Comparison of ENCODE assay signal across 8 mouse cellular contexts in the genomic region with DNA sequence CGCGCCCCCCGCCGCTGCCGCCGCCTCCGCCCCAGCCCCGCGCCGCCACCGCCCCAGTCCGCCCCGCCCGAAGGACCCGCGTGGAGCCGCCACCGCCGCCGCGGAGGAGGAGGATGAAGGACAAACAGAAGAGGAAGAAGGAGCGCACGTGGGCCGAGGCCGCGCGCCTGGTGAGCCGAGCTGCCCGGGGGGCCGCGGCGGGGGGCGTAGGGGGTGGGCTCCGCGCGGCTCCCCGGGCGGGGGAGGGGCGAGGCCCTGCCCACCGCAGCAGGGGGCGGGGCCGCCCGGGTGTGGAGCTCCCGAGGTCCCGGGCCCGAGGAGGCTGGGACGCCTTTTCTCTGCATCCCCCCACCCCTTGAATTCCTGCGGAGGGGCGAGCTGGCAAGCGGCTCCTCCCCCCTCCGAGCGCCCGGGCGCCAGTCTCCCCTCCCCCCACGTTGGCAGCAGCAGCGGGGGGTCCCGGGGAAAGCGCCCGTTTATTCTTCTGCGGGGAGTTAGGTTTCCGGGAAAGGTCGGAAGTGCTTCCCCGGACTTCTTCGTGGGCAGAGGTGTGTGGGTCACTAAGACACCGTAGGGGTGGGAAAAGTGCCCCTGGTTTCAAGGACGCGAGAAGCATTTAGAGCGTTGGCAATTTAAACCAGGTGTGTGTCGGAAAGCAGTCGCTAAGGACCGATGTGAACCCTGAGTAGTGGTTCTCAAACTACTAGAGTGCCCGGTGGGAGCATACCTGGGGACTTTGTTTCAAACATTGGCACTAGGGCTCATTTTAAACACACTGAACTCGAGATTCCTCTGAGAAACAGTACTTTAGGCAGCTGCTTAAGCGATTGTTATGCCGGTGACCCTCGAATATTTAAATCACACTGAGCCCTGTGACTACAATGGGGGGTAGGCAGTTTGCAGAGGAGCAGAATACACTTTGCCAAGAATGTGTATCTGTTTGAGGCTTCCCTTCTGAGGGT. TPM values are rescaled to one million over a fixed set of nuclear protein-coding genes. Genes with fewer than 3 reads are reported as not detected.
DNase-seq lines count a peak whose midpoint lies in the region; ATAC-seq and TF ChIP-seq lines count a peak whose summit lies in the region.

No protein-coding gene starts in this region.

- H3K9ac ChIP-seq in hindbrain, embryonic 13.5 days, result peak overlapping the region; percentile 95

- H3K27me3 ChIP-seq in Patski, result no peaks in the 10 kb centered on the region
- no peaks in the 10 kb centered on the region for H3K27me3 ChIP-seq in hindbrain, embryonic 13.5 days
- no peaks in the 10 kb centered on the region for H3K27me3 ChIP-seq in limb, embryonic 10.5 days (ENCODE audit: low read depth, poor library complexity, severe bottlenecking)
- H3K27me3 ChIP-seq in midbrain, embryonic 10.5 days (ENCODE audit: low read depth, poor library complexity, severe bottlenecking), result no peaks in the 10 kb centered on the region
- no peaks in the 10 kb centered on the region for H3K27me3 ChIP-seq in small intestine, adult 2 months (ENCODE audit: control insufficient read depth, insufficient read depth, low read length)

- under 1% methylated on average over 32 of the region's 76 CpGs for WGBS in hindbrain, embryonic 13.5 days
- under 1% methylated on average over 60 of the region's 76 CpGs for WGBS in limb, embryonic 10.5 days
- under 1% methylated on average over 68 of the region's 76 CpGs for WGBS in midbrain, embryonic 10.5 days
- under 1% methylated on average over 53 of the region's 76 CpGs for WGBS in small intestine, adult 2 months

- DNase-seq in Patski (ENCODE audit: low read depth, low spot score), result peak; percentile 22
- DNase-seq in cerebellum, adult 11-12 months, result peak; percentile 72
- peak; percentile 84 for DNase-seq in forelimb bud, embryonic 11.5 days (ENCODE audit: low read depth, low spot score)
- peak; percentile 91 for DNase-seq in limb, embryonic 10.5 days (ENCODE audit: low spot score)
- peak; percentile 84 for DNase-seq in midbrain, embryonic 10.5 days (ENCODE audit: low spot score)

- peak overlapping the region; percentile 83 for H3K4me2 ChIP-seq in hindbrain, embryonic 13.5 days

- CTCF ChIA-PET in Patski (lab: Charles Lee), result interaction anchor here (1.4 kb wide), 1 partner anchor 49 kb away, joined by 4 read pairs; no protein-coding TSS in a partner anchor

- no peak for TF ChIP-seq CTCF in Patski (IDR thresholded peaks at IDR 0.05)
- no peak for TF ChIP-seq CTCF in small intestine, adult 2 months (IDR thresholded peaks at IDR 0.05; ENCODE audit: extremely low read depth, insufficient read length, insufficient replicate concordance, low read depth, low read length)

- H3K9me3 ChIP-seq in hindbrain, embryonic 13.5 days, result no peaks in the 10 kb centered on the region
- H3K9me3 ChIP-seq in limb, embryonic 10.5 days (replicated peaks), result no peaks in the 10 kb centered on the region
- no peaks in the 10 kb centered on the region for H3K9me3 ChIP-seq in midbrain, embryonic 10.5 days (replicated peaks)

- POLR2A ChIA-PET in Patski (lab: Charles Lee), result interaction anchor here (0.5 to 2.2 kb wide), 6 partner anchors 45 to 1379 kb away, joined by 3 to 7 read pairs (median 3); no protein-coding TSS in a partner anchor

- no peak for TF ChIP-seq POLR2A in small intestine, adult 2 months (IDR thresholded peaks at IDR 0.05; ENCODE audit: low read depth, low read length)

- peak overlapping the region; percentile 98 for H3K27ac ChIP-seq in hindbrain, embryonic 13.5 days
- peak overlapping the region; percentile 100 for H3K27ac ChIP-seq in limb, embryonic 10.5 days
- peak overlapping the region; percentile 99 for H3K27ac ChIP-seq in midbrain, embryonic 10.5 days (replicated peaks)
- H3K27ac ChIP-seq in small intestine, adult 2 months (ENCODE audit: insufficient read depth, low read depth, low read length), result peak overlapping the region; percentile 93

- peaks cover 49% of the 10 kb centered on the region for H3K4me1 ChIP-seq in hindbrain, embryonic 13.5 days (replicated peaks)
- H3K4me1 ChIP-seq in limb, embryonic 10.5 days, result peaks cover 39% of the 10 kb centered on the region
- H3K4me1 ChIP-seq in midbrain, embryonic 10.5 days, result peaks cover 44% of the 10 kb centered on the region
- H3K4me1 ChIP-seq in small intestine, adult 2 months (ENCODE audit: control insufficient read depth, insufficient read depth, insufficient read length, low read length), result peaks cover 16% of the 10 kb centered on the region; the same call in 1 of the 2 replicates

- ATAC-seq in Patski, result peak; percentile 23
- peak; percentile 14; the same call in 1 of the 2 replicates for ATAC-seq in hindbrain, embryonic 13.5 days (ENCODE audit: low FRiP score)
- ATAC-seq in monocyte, adult 5-6 weeks (replicated peaks; ENCODE audit: insufficient number of reproducible peaks, low FRiP score, low TSS enrichment, poor library complexity, severe bottlenecking), result no peak

- in situ Hi-C loops in Patski (cut with MboI; ENCODE audit: low pct_unique_long_range_greater_than_20kb), result loop anchor here (25.0 kb wide), 1 partner anchor 241 kb away; no protein-coding TSS in a partner anchor

- no peaks in the 10 kb centered on the region for H3K36me3 ChIP-seq in hindbrain, embryonic 13.5 days
- H3K36me3 ChIP-seq in limb, embryonic 10.5 days, result peaks cover 37% of the 10 kb centered on the region
- H3K36me3 ChIP-seq in midbrain, embryonic 10.5 days, result peaks cover 40% of the 10 kb centered on the region
- H3K36me3 ChIP-seq in small intestine, adult 2 months (ENCODE audit: control insufficient read depth, insufficient read depth, low read length), result no peaks in the 10 kb centered on the region

- H3K4me3 ChIP-seq in hindbrain, embryonic 13.5 days, result peak overlapping the region; percentile 88
- H3K4me3 ChIP-seq in limb, embryonic 10.5 days, result peak overlapping the region; percentile 93
- peak overlapping the region; percentile 94 for H3K4me3 ChIP-seq in midbrain, embryonic 10.5 days
- H3K4me3 ChIP-seq in small intestine, adult 2 months (ENCODE audit: low read depth, low read length), result peak overlapping the region; percentile 96

RNA-seq across cellular contexts. Expression of gene Asxl1, which starts 0.9 kb away (rescaled TPM):
- 35.9 TPM for polyA plus RNA-seq in Patski (2021)
- polyA plus RNA-seq in hindbrain, embryonic 13.5 days (2015; fragmentation: Nextera tagmentation; extraction: Ambion mirVana), result 10.2 and 10.4 TPM in 2 replicates
- polyA plus RNA-seq in limb, embryonic 10.5 days (2016; fragmentation: Nextera tagmentation; extraction: Ambion mirVana), result 17.0 and 17.2 TPM in 2 replicates
- polyA plus RNA-seq in midbrain, embryonic 10.5 days (2016; fragmentation: Nextera tagmentation; extraction: Ambion mirVana), result 11.8 and 12.3 TPM in 2 replicates
- polyA plus RNA-seq in small intestine, adult 2 months (2012; rRNA removed), result 3.1 and 6.7 TPM in 2 replicates
- total RNA-seq in monocyte, adult 5-6 weeks (2017), result 30.4 to 36.5 TPM (median 34.3 TPM) in 3 replicates

RNA-seq across cellular contexts. Expression of gene Kif3b, which starts 55.3 kb away (rescaled TPM):
- 40.1 TPM for polyA plus RNA-seq in Patski (2021)
- polyA plus RNA-seq in hindbrain, embryonic 13.5 days (2015; fragmentation: Nextera tagmentation; extraction: Ambion mirVana), result 16.2 and 16.9 TPM in 2 replicates
- polyA plus RNA-seq in limb, embryonic 10.5 days (2016; fragmentation: Nextera tagmentation; extraction: Ambion mirVana), result 4.8 and 5.4 TPM in 2 replicates
- polyA plus RNA-seq in midbrain, embryonic 10.5 days (2016; fragmentation: Nextera tagmentation; extraction: Ambion mirVana), result 7.0 TPM in 2 replicates
- 2.8 and 4.9 TPM in 2 replicates for polyA plus RNA-seq in small intestine, adult 2 months (2012; rRNA removed)
- total RNA-seq in monocyte, adult 5-6 weeks (2017), result 27.2 to 38.3 TPM (median 34.8 TPM) in 3 replicates

Comparison
In these comparisons a context has a peak if more than half of its experiments do, and no peak if none do; other contexts are left out.
1. DNase-seq: peak in every context shown above with its lines; median percentile 91 in limb, embryonic 10.5 days; 84 in forelimb bud, embryonic 11.5 days; 84 in midbrain, embryonic 10.5 days; 72 in cerebellum, adult 11-12 months; 22 in Patski.